Comparison of ENCODE assay signal across 29 mouse cellular contexts in the genomic region with DNA sequence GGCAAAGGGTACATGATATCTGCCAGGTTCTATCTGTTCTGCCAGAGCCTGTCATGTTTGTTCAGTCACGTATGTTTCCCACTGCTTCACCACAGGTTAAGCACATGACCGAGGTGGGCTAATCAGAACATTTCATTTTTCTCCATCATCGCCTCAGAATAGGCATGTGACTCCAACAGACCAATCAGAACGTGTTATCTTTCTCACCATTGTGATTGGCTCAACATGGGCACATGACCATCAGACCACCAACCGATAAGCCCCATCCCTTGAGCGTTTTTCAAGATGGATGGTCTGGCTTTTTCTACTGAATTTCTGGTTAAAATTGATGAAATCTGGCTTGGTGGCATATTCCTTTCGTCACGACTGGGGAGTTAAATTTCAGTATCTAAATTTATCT. TPM values are rescaled to one million over a fixed set of nuclear protein-coding genes. Genes with fewer than 3 reads are reported as not detected.
"Had no signal": no experiment of that assay in that cellular context is flagged by ENCODE, and none has a peak within 500 bp of the region (broad histone marks: within the 10 kb centered on the region; RNA-seq: fewer than 3 reads in every experiment).

No protein-coding gene starts in this region.

- H3K9ac ChIP-seq: heart, embryonic 13.5 days; heart, embryonic 15.5 days; hindbrain, embryonic 13.5 days; hindbrain, embryonic 15.5 days; kidney, embryonic 15.5 days; limb, embryonic 12.5 days had no signal

- H3K9me3 ChIP-seq: heart, embryonic 13.5 days; heart, embryonic 15.5 days; hindbrain, embryonic 13.5 days; hindbrain, embryonic 15.5 days; kidney, embryonic 15.5 days; limb, embryonic 10.5 days; limb, embryonic 12.5 days had no signal

- H3K4me3 ChIP-seq: heart, adult 2 months; heart, embryonic 13.5 days; heart, embryonic 15.5 days; hindbrain, embryonic 13.5 days; hindbrain, embryonic 15.5 days; kidney, embryonic 15.5 days; limb, embryonic 10.5 days; limb, embryonic 12.5 days had no signal

- DNase-seq: gastrocnemius, postnatal 14 days; gastrocnemius, postnatal 36 days; heart, adult 11 months; heart, adult 2 months; heart, postnatal 14 days; heart, postnatal 36 days; kidney, adult 11 months; kidney, adult 2 months; kidney, adult 9 months; kidney, postnatal 14 days; kidney, postnatal 36 days; layer of hippocampus, adult 9-11 months; layer of hippocampus, postnatal 36 days; liver had no signal

- H3K27ac ChIP-seq: heart, adult 2 months; heart, embryonic 13.5 days; heart, embryonic 15.5 days; hindbrain, embryonic 13.5 days; hindbrain, embryonic 15.5 days; hindbrain, postnatal 0 days; kidney, embryonic 15.5 days; kidney, postnatal 0 days; limb, embryonic 10.5 days; limb, embryonic 12.5 days had no signal

- H3K36me3 ChIP-seq: heart, embryonic 13.5 days; heart, embryonic 15.5 days; hindbrain, embryonic 13.5 days; hindbrain, embryonic 15.5 days; kidney, embryonic 15.5 days; limb, embryonic 10.5 days; limb, embryonic 12.5 days had no signal

- H3K4me2 ChIP-seq: heart, embryonic 11.5 days; heart, embryonic 13.5 days; heart, embryonic 15.5 days; hindbrain, embryonic 13.5 days; hindbrain, embryonic 15.5 days; kidney, embryonic 15.5 days; limb, embryonic 12.5 days; liver, embryonic 11.5 days had no signal

- H3K27me3 ChIP-seq: heart, embryonic 13.5 days; heart, embryonic 15.5 days; hindbrain, embryonic 13.5 days; hindbrain, embryonic 15.5 days; kidney, embryonic 15.5 days; limb, embryonic 12.5 days had no signal

- H3K4me1 ChIP-seq: heart, embryonic 13.5 days; heart, embryonic 15.5 days; hindbrain, embryonic 13.5 days; hindbrain, embryonic 15.5 days; kidney, embryonic 15.5 days had no signal

RNA-seq across cellular contexts. Expression of gene Tnfrsf8, which starts 15.6 kb away (rescaled TPM):
- total RNA-seq: gastrocnemius, adult 18-20 months; hematopoietic stem cell, adult 5-6 weeks had no signal
- polyA plus RNA-seq: intestine, embryonic 14.5 days; intestine, embryonic 16.5 days; liver, embryonic 11.5 days had no signal
